In the genomic region with DNA sequence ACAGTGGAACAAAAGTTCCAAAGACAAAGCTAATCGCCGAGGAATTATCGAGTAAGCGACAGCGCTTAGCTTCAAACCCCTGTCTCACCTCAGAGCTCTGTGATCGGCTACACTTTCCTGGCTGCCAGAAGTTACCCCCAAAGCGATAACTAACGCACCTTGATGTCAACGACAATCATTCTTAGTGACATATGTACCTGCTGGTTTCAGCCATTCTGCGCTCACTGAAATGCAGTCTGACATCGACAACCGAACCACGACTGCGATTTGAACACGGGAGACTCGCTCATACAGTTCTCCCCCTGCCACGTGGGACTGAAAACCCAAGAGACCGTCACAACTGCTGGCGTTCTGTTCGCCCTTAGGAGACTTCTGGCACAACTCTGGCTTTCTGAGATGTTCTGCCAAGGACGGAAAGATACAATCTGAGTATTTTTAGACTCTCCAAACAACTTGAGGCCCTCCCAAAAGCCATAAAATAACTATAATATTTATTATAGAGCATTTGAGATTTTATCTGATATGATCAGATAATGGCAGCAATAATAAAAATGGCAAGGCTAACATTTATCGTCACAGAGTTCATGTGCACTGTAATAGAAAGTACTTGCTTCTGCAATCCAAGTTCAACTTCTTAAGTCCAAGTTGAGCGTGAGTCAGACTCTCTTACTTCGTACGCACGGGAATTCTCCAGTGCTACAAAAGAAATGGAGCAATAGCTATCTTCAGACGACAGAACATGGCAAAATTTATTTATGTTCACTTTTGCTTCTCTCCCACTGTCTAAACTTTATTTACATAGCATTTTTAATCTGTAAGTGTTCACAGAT, we compare ENCODE assay signal across 8 mouse cellular contexts. TPM values are rescaled to one million over a fixed set of nuclear protein-coding genes. Genes with fewer than 3 reads are reported as not detected.
DNase-seq lines count a peak whose midpoint lies in the region; ATAC-seq and TF ChIP-seq lines count a peak whose summit lies in the region.

No protein-coding gene starts in this region.

- no peaks in the 10 kb centered on the region for H3K9me3 ChIP-seq in forebrain, embryonic 11.5 days (ENCODE audit: control insufficient read depth, low read length)
- no peaks in the 10 kb centered on the region for H3K9me3 ChIP-seq in intestine, embryonic 15.5 days
- no peaks in the 10 kb centered on the region for H3K9me3 ChIP-seq in midbrain, embryonic 10.5 days (replicated peaks)

- H3K4me1 ChIP-seq in testis, adult 2 months (ENCODE audit: control insufficient read depth, insufficient read depth, low read length) = no peaks in the 10 kb centered on the region
- no peaks in the 10 kb centered on the region for H3K4me1 ChIP-seq in forebrain, embryonic 11.5 days (replicated peaks; ENCODE audit: control insufficient read depth, insufficient read depth, low read length)
- peaks cover 3% of the 10 kb centered on the region for H3K4me1 ChIP-seq in intestine, embryonic 15.5 days (replicated peaks)
- peaks cover 7% of the 10 kb centered on the region; the same call in 1 of the 2 replicates for H3K4me1 ChIP-seq in midbrain, embryonic 10.5 days

- WGBS in forebrain, embryonic 11.5 days = 25% methylated on average over 27 of the region's 27 CpGs
- 11% methylated on average over 27 of the region's 27 CpGs for WGBS in intestine, embryonic 15.5 days
- WGBS in midbrain, embryonic 10.5 days = 29% methylated on average over 27 of the region's 27 CpGs

- H3K4me3 ChIP-seq in testis, adult 2 months (ENCODE audit: control insufficient read depth, low read depth, low read length) = peak overlapping the region; percentile 72
- peak overlapping the region; percentile 22 for H3K4me3 ChIP-seq in forebrain, embryonic 11.5 days (ENCODE audit: low read depth, low read length)
- H3K4me3 ChIP-seq in intestine, embryonic 15.5 days (replicated peaks) = peak overlapping the region; percentile 36
- peak overlapping the region; percentile 41 for H3K4me3 ChIP-seq in midbrain, embryonic 10.5 days

- H3K27ac ChIP-seq in testis, adult 2 months (ENCODE audit: control insufficient read depth, insufficient read depth, low read depth, low read length) = no peak overlapping the region
- no peak overlapping the region for H3K27ac ChIP-seq in forebrain, embryonic 11.5 days (ENCODE audit: low read depth, low read length)
- 0 out of 2 replicates have a peak overlapping the region, but pooled peaks have one; percentile 58 for H3K27ac ChIP-seq in intestine, embryonic 15.5 days
- H3K27ac ChIP-seq in midbrain, embryonic 10.5 days (replicated peaks) = no peak overlapping the region

- no peak for DNase-seq in testis, postnatal 10 days (ENCODE audit: low spot score)
- peak; percentile 49 for DNase-seq in forebrain, embryonic 11.5 days (ENCODE audit: low spot score)
- DNase-seq in midbrain, embryonic 10.5 days (ENCODE audit: low spot score) = no peak
- no peak for DNase-seq in frontal cortex, postnatal 10 days (ENCODE audit: low spot score in 2 of 2)
- DNase-seq in layer of hippocampus, adult 9-11 months = no peak

- TF ChIP-seq POLR2A in testis, adult 2 months (IDR thresholded peaks at IDR 0.05; ENCODE audit: control insufficient read depth, low read depth, low read length) = no peak

- no peaks in the 10 kb centered on the region for H3K27me3 ChIP-seq in testis, adult 2 months (ENCODE audit: control insufficient read depth, insufficient read depth, low read length)
- H3K27me3 ChIP-seq in forebrain, embryonic 11.5 days (ENCODE audit: control insufficient read depth, insufficient read depth, low read length) = peaks cover 2% of the 10 kb centered on the region; the same call in 1 of the 2 replicates
- no peaks in the 10 kb centered on the region for H3K27me3 ChIP-seq in intestine, embryonic 15.5 days (replicated peaks)
- H3K27me3 ChIP-seq in midbrain, embryonic 10.5 days (ENCODE audit: low read depth, poor library complexity, severe bottlenecking) = peaks cover 30% of the 10 kb centered on the region

- peak overlapping the region; percentile 38; the same call in 1 of the 2 replicates for H3K4me2 ChIP-seq in forebrain, embryonic 11.5 days (ENCODE audit: low read depth, low read length, severe bottlenecking)
- peak overlapping the region; percentile 62 for H3K4me2 ChIP-seq in intestine, embryonic 15.5 days (replicated peaks)

- peak overlapping the region; percentile 16; the same call in 1 of the 2 replicates for H3K9ac ChIP-seq in forebrain, embryonic 11.5 days (ENCODE audit: low read length)
- H3K9ac ChIP-seq in intestine, embryonic 15.5 days = peak overlapping the region; percentile 30

- no peak for TF ChIP-seq CTCF in testis, adult 2 months (IDR thresholded peaks at IDR 0.05; ENCODE audit: control insufficient read depth, insufficient read depth, insufficient replicate concordance, low read depth, low read length)

- no peak for ATAC-seq in forebrain, embryonic 11.5 days (replicated peaks; ENCODE audit: low FRiP score)
- peak; percentile 69 for ATAC-seq in intestine, embryonic 15.5 days
- ATAC-seq in erythroblast, adult 5-6 weeks (replicated peaks; ENCODE audit: low FRiP score, poor library complexity, severe bottlenecking) = no peak

- H3K36me3 ChIP-seq in testis, adult 2 months (ENCODE audit: control insufficient read depth, insufficient read depth, low read length) = no peaks in the 10 kb centered on the region
- H3K36me3 ChIP-seq in forebrain, embryonic 11.5 days (ENCODE audit: control insufficient read depth, insufficient read depth, low read length) = no peaks in the 10 kb centered on the region
- H3K36me3 ChIP-seq in intestine, embryonic 15.5 days = no peaks in the 10 kb centered on the region
- no peaks in the 10 kb centered on the region for H3K36me3 ChIP-seq in midbrain, embryonic 10.5 days

RNA-seq across cellular contexts. Expression of a gene that starts 8.4 kb away (rescaled TPM):
- 2.4 and 2.6 TPM in 2 replicates for polyA plus RNA-seq in testis, adult 2 months (2012; rRNA removed)
- 29.8 and 31.1 TPM in 2 replicates for polyA plus RNA-seq in forebrain, embryonic 11.5 days (2014; fragmentation: Nextera tagmentation; extraction: Ambion mirVana)
- polyA plus RNA-seq in intestine, embryonic 15.5 days (2015; fragmentation: Nextera tagmentation; extraction: Ambion mirVana) = 24.8 and 30.0 TPM in 2 replicates
- 23.8 and 25.3 TPM in 2 replicates for polyA plus RNA-seq in midbrain, embryonic 10.5 days (2016; fragmentation: Nextera tagmentation; extraction: Ambion mirVana)
- 5.2 and 10.6 TPM in 2 replicates for total RNA-seq in erythroblast, adult 5-6 weeks (2015; ENCODE audit: low replicate concordance)
- total RNA-seq in erythroblast, adult 5-6 weeks (2017; ENCODE audit: low replicate concordance) = 3.8 and 5.7 TPM in 2 replicates

RNA-seq across cellular contexts. Expression of a gene that starts 33.7 kb away (rescaled TPM):
- 131 and 231 TPM in 2 replicates for polyA plus RNA-seq in testis, adult 2 months (2012; rRNA removed)
- 219 and 231 TPM in 2 replicates for polyA plus RNA-seq in forebrain, embryonic 11.5 days (2014; fragmentation: Nextera tagmentation; extraction: Ambion mirVana)
- polyA plus RNA-seq in intestine, embryonic 15.5 days (2015; fragmentation: Nextera tagmentation; extraction: Ambion mirVana) = 295 and 300 TPM in 2 replicates
- polyA plus RNA-seq in midbrain, embryonic 10.5 days (2016; fragmentation: Nextera tagmentation; extraction: Ambion mirVana) = 252 and 285 TPM in 2 replicates
- total RNA-seq in erythroblast, adult 5-6 weeks (2015; ENCODE audit: low replicate concordance) = 14.4 and 15.8 TPM in 2 replicates
- 42.5 and 56.2 TPM in 2 replicates for total RNA-seq in erythroblast, adult 5-6 weeks (2017; ENCODE audit: low replicate concordance)

Comparison
In these comparisons a context has a peak if more than half of its experiments do, and no peak if none do; other contexts are left out.
1. H3K4me3 ChIP-seq: peak in every context shown above with its lines; median percentile 72 in testis, adult 2 months; 41 in midbrain, embryonic 10.5 days; 36 in intestine, embryonic 15.5 days; 22 in forebrain, embryonic 11.5 days.